Mouse (Mus musculus) common myeloid progenitor, adult 5-6 weeks (primary cell): Measurements from ENCODE around the gene Itgae. TPM values are rescaled to one million over a fixed set of nuclear protein-coding genes. Genes with fewer than 3 reads are reported as not detected.

Source experiments
- ATAC-seq: replicated peaks from 2 replicates; pipeline ENCODE4 v1.8.0; 2016; ENCODE audit warnings: low read depth, mild to moderate bottlenecking, moderate TSS enrichment, inconsistent platforms; ENCODE audit not compliant: poor library complexity, severe bottlenecking
- total RNA-seq: library from RNA; stranded (forward); fragments of 200-1000, 187-1606 nt; gene quantifications from 2 replicates; pipeline ENCODE4 v1.2.3, GENCODE M21; 2017

The Itgae gene
- total RNA-seq, 1 experiment from 2014 or later = 0.05 TPM

- peak; percentile 96 for ATAC-seq
Measured at GRCm38 (mm10) chr11:73137591-73138501, 47.5 kb downstream of the Itgae start, which contains the start of gene Haspin. Haspin (minus strand) TSS chr11:73138294.

- ATAC-seq = no peak
Measured at GRCm38 (mm10) chr11:73144261-73144681, 53.9 kb downstream of the Itgae start.

- ATAC-seq = no peak
Measured at GRCm38 (mm10) chr11:73146026-73146974, 55.9 kb downstream of the Itgae start.

- ATAC-seq = no peak
Measured at GRCm38 (mm10) chr11:73146975-73147365, 56.6 kb downstream of the Itgae start.

GRCm38 (mm10) chr11:73148209-73148608, 57.8 kb downstream of the Itgae start:
- no peak for ATAC-seq

GRCm38 (mm10) chr11:73155071-73155470, 64.7 kb downstream of the Itgae start:
- ATAC-seq = no peak

- ATAC-seq = peak; percentile 61
Measured at GRCm38 (mm10) chr11:73159957-73160810, 69.8 kb downstream of the Itgae start, which contains the start of gene P2rx5. P2rx5 (plus strand) TSS chr11:73160421.

- ATAC-seq = no peak
Measured at GRCm38 (mm10) chr11:73160811-73161200, 70.4 kb downstream of the Itgae start.

- no peak for ATAC-seq
Measured at GRCm38 (mm10) chr11:73161616-73162015, 71.2 kb downstream of the Itgae start.

- peak; percentile 57 for ATAC-seq
Measured at GRCm38 (mm10) chr11:73162284-73162683, 71.9 kb downstream of the Itgae start.

GRCm38 (mm10) chr11:73168071-73168470, 77.7 kb downstream of the Itgae start:
- ATAC-seq = no peak

- ATAC-seq = no peak
Measured at GRCm38 (mm10) chr11:73168576-73168975, 78.2 kb downstream of the Itgae start.

- peak; percentile 89 for ATAC-seq
Measured at GRCm38 (mm10) chr11:73169231-73169630, 78.8 kb downstream of the Itgae start.

- no peak for ATAC-seq
Measured at GRCm38 (mm10) chr11:73172186-73172585, 81.8 kb downstream of the Itgae start.

- no peak for ATAC-seq
Measured at GRCm38 (mm10) chr11:73175612-73176011, 85.2 kb downstream of the Itgae start.

- no peak for ATAC-seq
Measured at GRCm38 (mm10) chr11:73176186-73176585, 85.8 kb downstream of the Itgae start.

- peak; percentile 96 for ATAC-seq
Measured at GRCm38 (mm10) chr11:73176608-73177508, 86.5 kb downstream of the Itgae start, which contains the start of the genes Emc6 and Tax1bp3. Emc6 (minus strand) TSS chr11:73177037. Tax1bp3 (plus strand) TSS chr11:73177083.

GRCm38 (mm10) chr11:73177509-73177875, 87.1 kb downstream of the Itgae start:
- ATAC-seq = peak; percentile 56
